Mouse (Mus musculus): ENCODE measurements around the gene Bhlha15. TPM values are rescaled to one million over a fixed set of nuclear protein-coding genes. Genes with fewer than 3 reads are reported as not detected.

Gene Bhlha15
- polyA plus RNA-seq, 1 experiment, result 0.02 TPM

GRCm38 (mm10) chr5:144238969-144239368 is 48.9 kb downstream of the Bhlha15 start:
- no peak overlapping the region for H3K4me2 ChIP-seq (ENCODE audit: low read depth)
- no peak for TF ChIP-seq USF1 (IDR thresholded peaks at IDR 0.05; ENCODE audit: low read depth)
- no peak for TF ChIP-seq POLR2AphosphoS2 (IDR thresholded peaks at IDR 0.05; ENCODE audit: insufficient read length, low read depth)
- no peak for TF ChIP-seq SRF (IDR thresholded peaks at IDR 0.05; ENCODE audit: control insufficient read depth, insufficient read length, low read depth)
- H3K36me3 ChIP-seq (ENCODE audit: control insufficient read depth, insufficient read depth), result no peaks in the 10 kb centered on the region
- no peaks in the 10 kb centered on the region for H3K79me2 ChIP-seq (ENCODE audit: control insufficient read depth, insufficient read depth)
- H3K4me3 ChIP-seq, result no peak overlapping the region
- H3K27me3 ChIP-seq (ENCODE audit: control insufficient read depth, insufficient read depth, insufficient read length), result no peaks in the 10 kb centered on the region
- no peak overlapping the region for H3ac ChIP-seq (ENCODE audit: control insufficient read depth, insufficient read length)

Other genes starting within 250 kb of the Bhlha15 start
- 31.0 TPM for gene Ccz1, start 175.4 kb upstream of the Bhlha15 start, polyA plus RNA-seq (2012; fragmentation: generic; extraction: Trizol)
- gene Ocm, start 163.6 kb upstream of the Bhlha15 start, polyA plus RNA-seq (2012; fragmentation: generic; extraction: Trizol), result not detected
- gene Lmtk2, start 89.8 kb upstream of the Bhlha15 start, polyA plus RNA-seq (2012; fragmentation: generic; extraction: Trizol), result 4.7 TPM
- 19.2 TPM for gene Tecpr1, start 33.3 kb downstream of the Bhlha15 start, polyA plus RNA-seq (2012; fragmentation: generic; extraction: Trizol)
- gene Bri3, start 54.2 kb downstream of the Bhlha15 start, polyA plus RNA-seq (2012; fragmentation: generic; extraction: Trizol), result 153 TPM
- gene Baiap2l1, start 167.8 kb downstream of the Bhlha15 start, polyA plus RNA-seq (2012; fragmentation: generic; extraction: Trizol), result 68.8 TPM

Measured in myocyte (in vitro differentiated cells).